Mouse (Mus musculus) MEL (cell line): ENCODE measurements around the gene Ssmem1.

Source experiments
- CTCF ChIP-seq, 3 experiments: IDR thresholded peaks in 2 of 3; conservative IDR thresholded peaks in 1 of 3; 2 replicates each; pipeline ENCODE4 v1.5.1; 2011 to 2012; ENCODE audit warnings: low read length in 3 of 3, low read depth in 2 of 3, mild to moderate bottlenecking in 2 of 3, improper control_type of control experiment in 1 of 3, inconsistent platforms in 1 of 3, mixed read lengths in 1 of 3, moderate library complexity in 1 of 3; ENCODE audit not compliant: control insufficient read depth in 1 of 3, insufficient read depth in 1 of 3, poor library complexity in 1 of 3, severe bottlenecking in 1 of 3
- EP300 ChIP-seq, 2 experiments: IDR thresholded peaks; 2 replicates each; pipeline ENCODE4 v1.6.1; 2011; ENCODE audit warnings: improper control_type of control experiment in 2 of 2, low read length in 2 of 2, low read depth in 1 of 2, mild to moderate bottlenecking in 1 of 2
- JUND ChIP-seq: IDR thresholded peaks from 2 replicates; pipeline ENCODE4 v1.6.1; 2011; ENCODE audit warnings: low read depth, mild to moderate bottlenecking, improper control_type of control experiment, low read length
- MAX ChIP-seq: IDR thresholded peaks from 2 replicates; pipeline ENCODE4 v1.6.1; 2011; ENCODE audit warnings: low read length, improper control_type of control experiment
- MXI1 ChIP-seq: IDR thresholded peaks from 2 replicates; pipeline ENCODE4 v1.6.1; 2011; ENCODE audit warnings: mild to moderate bottlenecking, low read depth, low read length, improper control_type of control experiment
- POLR2A ChIP-seq, 2 experiments: IDR thresholded peaks; 2 replicates each; pipeline ENCODE4 v1.6.1; 2011 to 2012; ENCODE audit warnings: low read length in 2 of 2, mild to moderate bottlenecking in 2 of 2, control low read depth in 1 of 2, improper control_type of control experiment in 1 of 2, low read depth in 1 of 2, moderate library complexity in 1 of 2; ENCODE audit not compliant: control insufficient read depth in 1 of 2, insufficient read depth in 1 of 2, poor library complexity in 1 of 2
- RAD21 ChIP-seq: IDR thresholded peaks from 2 replicates; pipeline ENCODE4 v1.6.1; 2011; ENCODE audit warnings: mild to moderate bottlenecking, low read depth, low read length, improper control_type of control experiment
- TAL1 ChIP-seq: IDR thresholded peaks from 2 replicates; pipeline ENCODE4 v1.6.1; 2012; ENCODE audit warnings: mild to moderate bottlenecking, inconsistent platforms, low read length, moderate library complexity, mixed read lengths

GRCm38 (mm10) chr6:30477210-30477714 is 32.4 kb upstream of the Ssmem1 start:
- TF ChIP-seq JUND, result no peak
- no peak for TF ChIP-seq MAX
- no peak for TF ChIP-seq CTCF (IDR thresholded peaks at IDR 0.05 in 2 of 3, conservative IDR thresholded peaks at IDR 0.05 in 1 of 3; ENCODE audit: control insufficient read depth in 1 of 3, insufficient read depth in 1 of 3, low read depth in 2 of 3, low read length in 3 of 3, poor library complexity in 1 of 3, severe bottlenecking in 1 of 3)
- TF ChIP-seq POLR2A (IDR thresholded peaks at IDR 0.05; ENCODE audit: control insufficient read depth in 1 of 2, insufficient read depth in 1 of 2, low read depth in 1 of 2, low read length in 2 of 2, poor library complexity in 1 of 2), result no peak
- TF ChIP-seq TAL1, result no peak
- TF ChIP-seq EP300 (IDR thresholded peaks at IDR 0.05; ENCODE audit: low read depth in 1 of 2, low read length in 2 of 2), result no peak
- no peak for TF ChIP-seq MXI1
- TF ChIP-seq RAD21, result no peak
